ENCODE assay signal across 15 mouse cellular contexts in the genomic region with DNA sequence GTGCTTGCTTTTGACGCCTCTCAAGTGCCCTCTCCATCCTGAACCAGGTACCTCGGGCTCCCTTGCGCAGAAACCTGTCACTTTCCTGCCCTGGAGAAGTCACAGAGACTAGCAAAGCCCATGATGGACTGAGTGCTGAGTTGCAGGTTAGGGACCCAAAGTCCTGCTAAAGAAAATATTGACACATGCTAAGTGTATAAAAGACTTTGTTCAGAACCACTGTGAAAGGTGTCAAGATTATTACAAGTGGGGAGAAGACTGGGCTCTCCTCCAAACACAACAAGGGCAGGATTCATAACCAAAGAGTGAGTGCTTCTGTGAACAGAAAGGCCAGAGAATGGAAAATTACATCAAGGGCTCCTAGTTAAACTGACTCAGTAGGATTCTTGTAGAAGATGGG.
A peak's percentile ranks its signal among the peaks of the same experiment; 100 is the strongest.
DNase-seq lines count a peak whose midpoint lies in the region; ATAC-seq and TF ChIP-seq lines count a peak whose summit lies in the region.
"Had no signal": no experiment of that assay in that cellular context is flagged by ENCODE, and none has a peak within 500 bp of the region (broad histone marks: within the 10 kb centered on the region; RNA-seq: fewer than 3 reads in every experiment).

No protein-coding gene starts in this region.

- DNase-seq in kidney, adult 2 months: peak; percentile 70
- no peak for DNase-seq in kidney, adult 18-20 months
- peak; percentile 63 for DNase-seq in Patski (ENCODE audit: low read depth, low spot score)
- DNase-seq in lung, postnatal 14 days: peak; percentile 41
- DNase-seq in cerebellum, postnatal 36 days: no peak
- DNase-seq: cerebellum, adult 11-12 months; gastrocnemius, postnatal 25 days; right cerebral cortex, postnatal 4 days had no signal

- H3K4me3 ChIP-seq in kidney, adult 2 months (ENCODE audit: insufficient read depth, low read depth, low read length): no peak overlapping the region
- 0 out of 2 replicates have a peak overlapping the region, but pooled peaks have one; percentile 10 for H3K4me3 ChIP-seq in E14TG2a.4 (replicated peaks; ENCODE audit: low read length)
- H3K4me3 ChIP-seq in forebrain, embryonic 16.5 days (replicated peaks; ENCODE audit: low read length): no peak overlapping the region
- H3K4me3 ChIP-seq: hindbrain, embryonic 13.5 days; left cerebral cortex, adult 2 months; limb, embryonic 15.5 days; stomach, embryonic 15.5 days had no signal

- no peak overlapping the region for H3K27ac ChIP-seq in kidney, adult 2 months (ENCODE audit: insufficient read depth, low read depth, low read length)
- no peak overlapping the region for H3K27ac ChIP-seq in forebrain, embryonic 16.5 days (ENCODE audit: low read length)
- H3K27ac ChIP-seq: hindbrain, embryonic 13.5 days; left cerebral cortex, adult 2 months; limb, embryonic 15.5 days; stomach, embryonic 15.5 days had no signal

- H3K27me3 ChIP-seq in kidney, adult 2 months (replicated peaks; ENCODE audit: control insufficient read depth, insufficient read depth, low read length): no peaks in the 10 kb centered on the region
- H3K27me3 ChIP-seq in E14TG2a.4 (ENCODE audit: insufficient read depth, low read length) (no peaks in the 10 kb centered on the region), Patski (no peaks in the 10 kb centered on the region)
- no peaks in the 10 kb centered on the region for H3K27me3 ChIP-seq in forebrain, embryonic 16.5 days (replicated peaks; ENCODE audit: control insufficient read depth, insufficient read depth, low read length)
- H3K27me3 ChIP-seq: hindbrain, embryonic 13.5 days; limb, embryonic 15.5 days; stomach, embryonic 15.5 days had no signal

- TF ChIP-seq POLR2A in kidney, adult 2 months (IDR thresholded peaks at IDR 0.05; ENCODE audit: low read depth, low read length): no peak

- TF ChIP-seq CTCF in kidney, adult 2 months (conservative IDR thresholded peaks at IDR 0.05; ENCODE audit: insufficient read depth, insufficient read length, low read depth, low read length): no peak
- TF ChIP-seq CTCF in E14TG2a.4 (conservative IDR thresholded peaks at IDR 0.05; ENCODE audit: low read length): no peak
- no peak for TF ChIP-seq CTCF in Patski (IDR thresholded peaks at IDR 0.05)

- in situ Hi-C loops in Patski (cut with MboI; ENCODE audit: low pct_unique_long_range_greater_than_20kb): no loop called here

- no peaks in the 10 kb centered on the region for H3K36me3 ChIP-seq in kidney, adult 2 months (ENCODE audit: control insufficient read depth, insufficient read depth, low read length)
- peaks cover 72% of the 10 kb centered on the region for H3K36me3 ChIP-seq in E14TG2a.4 (ENCODE audit: insufficient read depth, low read length)
- H3K36me3 ChIP-seq in forebrain, embryonic 16.5 days (ENCODE audit: control insufficient read depth, insufficient read depth): no peaks in the 10 kb centered on the region
- H3K36me3 ChIP-seq: hindbrain, embryonic 13.5 days; limb, embryonic 15.5 days; stomach, embryonic 15.5 days had no signal

- peak; percentile 75 for ATAC-seq in Patski
- ATAC-seq in forebrain, embryonic 16.5 days: no peak

- peaks cover 11% of the 10 kb centered on the region; the same call in 1 of the 2 replicates for H3K4me1 ChIP-seq in kidney, adult 2 months (ENCODE audit: control insufficient read depth, insufficient read depth, low read length)
- H3K4me1 ChIP-seq in E14TG2a.4 (replicated peaks; ENCODE audit: low read depth, low read length): peaks cover 83% of the 10 kb centered on the region
- no peaks in the 10 kb centered on the region for H3K4me1 ChIP-seq in forebrain, embryonic 16.5 days (replicated peaks; ENCODE audit: control insufficient read depth, insufficient read depth, low read length)
- H3K4me1 ChIP-seq: hindbrain, embryonic 13.5 days; stomach, embryonic 15.5 days had no signal

- H3K4me2 ChIP-seq in forebrain, embryonic 16.5 days (ENCODE audit: low read length): no peak overlapping the region
- H3K4me2 ChIP-seq: hindbrain, embryonic 13.5 days; limb, embryonic 15.5 days; midbrain, embryonic 11.5 days; stomach, embryonic 15.5 days had no signal

- CTCF ChIA-PET in Patski (lab: Charles Lee): interaction anchor here (2.4 kb wide), 1 partner anchor 10 kb away, joined by 10 read pairs; no protein-coding TSS in a partner anchor

- no peaks in the 10 kb centered on the region for H3K9me3 ChIP-seq in E14TG2a.4 (ENCODE audit: low read length)
- H3K9me3 ChIP-seq in forebrain, embryonic 16.5 days (ENCODE audit: control insufficient read depth, low read length): no peaks in the 10 kb centered on the region
- H3K9me3 ChIP-seq: hindbrain, embryonic 13.5 days; limb, embryonic 15.5 days; stomach, embryonic 15.5 days had no signal

- POLR2A ChIA-PET in Patski (lab: Charles Lee): interaction anchor here (1.1 kb wide), 1 partner anchor 52 kb away, joined by 3 read pairs; no protein-coding TSS in a partner anchor

- 69% methylated on average over 3 of the region's 3 CpGs for WGBS in kidney, adult 2 months
- WGBS in forebrain, embryonic 16.5 days: 85% methylated on average over 3 of the region's 3 CpGs

- H3K9ac ChIP-seq in forebrain, embryonic 16.5 days (replicated peaks; ENCODE audit: low read depth, low read length): no peak overlapping the region
- H3K9ac ChIP-seq: hindbrain, embryonic 13.5 days; limb, embryonic 15.5 days; stomach, embryonic 15.5 days had no signal

Comparison
In these comparisons a context has a peak if more than half of its experiments do, and no peak if none do; other contexts are left out.
1. DNase-seq: peak in kidney, adult 2 months (single experiment), Patski (single experiment) and lung, postnatal 14 days (single experiment); none in kidney, adult 18-20 months (single experiment) and cerebellum, postnatal 36 days (0 of 2).